Mouse (Mus musculus) lung, adult 10 weeks (tissue): ENCODE data around the gene Sh2d1b1. TPM values are rescaled to one million over a fixed set of nuclear protein-coding genes. Genes with fewer than 3 reads are reported as not detected.

Experiments
- polyA plus RNA-seq: library from polyadenylated mRNA; stranded (reverse); fragments of 350-450 nt; fragmentation: Illumina TruSeq; extraction: RNeasy Lipid Tissue Mini Kit (QIAGEN cat#74804); gene quantifications from one replicate; pipeline ENCODE4 v1.2.3, GENCODE M21; 2014; ENCODE audit warnings: low read depth, low replicate concordance; ENCODE audit not compliant: insufficient read depth

The Sh2d1b1 gene
- 5.4 TPM for polyA plus RNA-seq

DNA sequence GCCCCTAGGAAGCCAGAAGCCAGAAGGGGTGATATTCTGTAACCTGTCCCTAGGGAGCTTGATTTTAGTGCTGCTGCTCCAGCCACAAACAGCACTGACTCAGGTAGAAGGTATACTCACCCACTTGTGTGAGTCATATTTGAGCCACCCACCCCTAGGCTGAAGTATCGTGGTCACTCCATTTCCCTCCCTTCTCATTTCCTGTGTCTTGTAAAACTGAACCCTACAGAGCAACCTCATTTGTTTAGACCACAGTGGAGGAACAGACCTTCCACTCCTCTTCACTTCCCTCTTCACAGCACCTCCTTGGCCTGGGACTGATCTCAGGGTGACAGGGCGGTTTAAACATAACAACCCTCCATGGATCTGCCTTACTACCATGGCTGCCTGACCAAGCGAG, at the start of gene Sh2d1b1:
Gene Sh2d1b1 (plus strand): TSS at position 305 of the 400 bp plus-strand sequence.

DNA sequence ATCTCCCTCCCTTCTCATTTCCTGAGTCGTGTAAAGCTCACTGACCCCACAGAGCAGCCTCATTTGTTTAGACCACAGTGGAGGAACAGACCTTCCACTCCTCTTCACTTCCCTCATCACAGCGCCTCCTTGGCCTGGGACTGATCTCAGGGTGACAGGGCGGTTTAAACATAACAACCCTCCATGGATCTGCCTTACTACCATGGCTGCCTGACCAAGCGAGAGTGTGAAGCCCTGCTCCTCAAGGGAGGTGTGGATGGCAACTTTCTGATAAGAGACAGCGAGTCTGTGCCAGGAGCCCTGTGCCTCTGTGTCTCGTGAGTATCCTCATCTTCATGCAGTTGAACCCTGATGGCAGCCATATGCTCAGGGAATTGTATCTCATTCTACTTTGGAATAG, 44.4 kb upstream of the Sh2d1b1 start, which contains the start of gene Sh2d1b2:
Gene Sh2d1b2 (plus strand): TSS at position 62 of the 400 bp plus-strand sequence.

DNA sequence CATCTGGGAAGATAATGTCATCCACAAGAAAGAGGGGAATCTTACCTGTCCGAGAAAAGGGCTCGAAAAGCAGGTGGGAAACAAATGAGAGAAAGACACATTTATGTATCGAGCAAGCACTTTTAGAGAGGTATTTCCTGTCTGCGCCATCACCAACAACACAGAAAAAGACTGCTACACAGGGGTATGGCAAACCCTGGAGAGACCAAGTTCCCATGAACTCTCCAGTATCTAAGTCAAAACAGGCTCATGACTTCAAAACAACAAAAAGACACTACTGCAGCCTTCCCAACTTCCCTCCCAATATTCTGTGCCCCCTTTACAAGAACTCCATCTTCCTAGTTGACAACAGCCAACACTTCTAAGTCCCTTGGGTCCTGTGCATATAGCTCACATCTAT, 29.1 kb downstream of the Sh2d1b1 start, which contains the start of gene Gm7694:
Gene Gm7694 (minus strand): TSS at position 101 of the 400 bp plus-strand sequence.

DNA sequence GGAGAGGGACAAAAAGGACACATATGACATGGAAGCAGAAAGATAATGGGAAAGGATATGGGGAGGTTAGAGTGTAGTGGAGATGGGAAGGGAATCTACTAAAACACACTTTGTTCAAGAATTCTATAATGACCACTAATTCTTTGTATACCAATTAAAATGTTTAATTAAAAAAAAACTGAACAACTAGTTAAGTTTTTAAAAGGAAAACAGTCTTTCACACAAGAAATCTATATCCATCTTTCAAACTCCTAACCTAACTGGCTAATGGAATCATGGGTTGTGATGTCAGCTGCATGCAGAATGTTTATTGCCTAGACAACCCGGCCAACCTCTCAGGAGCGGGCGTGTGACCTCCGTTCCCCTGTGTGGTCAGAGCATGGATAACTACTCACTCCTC, 31.4 kb downstream of the Sh2d1b1 start, which contains the start of gene Spata46:
Gene Spata46 (plus strand): TSS at position 301 of the 400 bp plus-strand sequence.

Other genes starting within 250 kb of the Sh2d1b1 start
- 14.6 TPM for gene Ddr2, start 166.6 kb upstream of the Sh2d1b1 start, polyA plus RNA-seq
- gene Uap1, start 102.4 kb upstream of the Sh2d1b1 start, polyA plus RNA-seq: 37.7 TPM
- gene Uhmk1, start 61.9 kb upstream of the Sh2d1b1 start, polyA plus RNA-seq: 18.7 TPM
- gene Sh2d1b2, start 44.6 kb upstream of the Sh2d1b1 start, polyA plus RNA-seq: not detected
- 3.7 TPM for gene Gm7694, start 29.0 kb downstream of the Sh2d1b1 start, polyA plus RNA-seq
- gene Spata46, start 31.5 kb downstream of the Sh2d1b1 start, polyA plus RNA-seq: not detected